Mouse (Mus musculus): ENCODE data around the gene Inpp4a. TPM values are rescaled to one million over a fixed set of nuclear protein-coding genes. Genes with fewer than 3 reads are reported as not detected.

Gene Inpp4a
- polyA plus RNA-seq, 1 experiment: 4.9 TPM

DNA sequence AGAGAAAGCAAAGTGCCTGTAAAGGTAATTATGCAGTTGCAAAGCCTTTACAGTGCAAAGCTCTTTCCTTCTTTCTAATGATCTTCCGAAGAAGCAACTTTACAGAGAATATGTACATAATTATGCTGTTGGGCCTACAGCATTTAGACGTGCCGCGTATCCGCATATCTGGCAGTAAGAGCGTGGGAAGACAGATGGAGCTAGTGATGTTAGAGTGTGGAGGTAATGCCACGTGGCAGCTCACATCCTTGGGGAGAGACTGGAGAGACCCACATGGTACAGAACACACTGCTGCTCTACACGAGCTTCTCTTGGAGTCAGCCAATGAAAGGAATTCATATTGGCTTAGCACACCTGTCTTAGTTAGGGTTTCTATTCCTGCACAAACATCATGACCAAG, 39.5 kb downstream of the Inpp4a start:
- H3ac ChIP-seq (ENCODE audit: control insufficient read depth, insufficient read length): no peak overlapping the region
- no peak overlapping the region for H3K4me2 ChIP-seq (ENCODE audit: low read depth)
- TF ChIP-seq REST (IDR thresholded peaks at IDR 0.05; ENCODE audit: insufficient read depth, insufficient read length): no peak
- TF ChIP-seq TCF3 (IDR thresholded peaks at IDR 0.05; ENCODE audit: insufficient read length, low read depth): no peak
- no peak for TF ChIP-seq MYOG (IDR thresholded peaks at IDR 0.05; ENCODE audit: control insufficient read depth in 1 of 3, insufficient read depth in 1 of 3, insufficient read length in 2 of 3, low read depth in 2 of 3)
- H3K36me3 ChIP-seq (ENCODE audit: control insufficient read depth, insufficient read depth): no peaks in the 10 kb centered on the region
- H3K79me2 ChIP-seq (ENCODE audit: control insufficient read depth, insufficient read depth): no peaks in the 10 kb centered on the region
- H3K4me3 ChIP-seq: no peak overlapping the region
- H3K27me3 ChIP-seq (ENCODE audit: control insufficient read depth, insufficient read depth, insufficient read length): no peaks in the 10 kb centered on the region

DNA sequence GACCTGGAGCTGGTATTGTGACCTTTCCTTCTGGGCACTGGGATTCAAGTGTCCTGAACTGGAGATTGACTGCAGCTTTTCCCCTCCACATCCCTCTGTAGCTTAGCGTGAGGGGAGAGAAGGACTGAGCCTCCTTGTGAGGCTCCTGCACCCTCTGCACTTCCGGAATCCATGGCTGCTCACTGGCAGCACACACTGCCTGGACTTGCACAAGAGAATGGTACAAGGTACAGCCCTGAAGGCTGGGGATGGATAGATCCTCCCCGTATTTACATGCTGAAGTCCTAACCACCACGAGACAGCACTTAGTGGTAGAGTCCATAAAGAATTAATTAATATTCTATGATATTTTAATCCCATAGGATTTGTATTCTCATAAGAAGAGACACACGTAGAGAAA, 41.7 kb downstream of the Inpp4a start:
- Histone ChIP-seq H3K36me3 (ENCODE audit: control insufficient read depth, insufficient read depth) (no peaks in the 10 kb centered on the region), H3K79me2 (ENCODE audit: control insufficient read depth, insufficient read depth) (no peaks in the 10 kb centered on the region), H3ac (ENCODE audit: control insufficient read depth, insufficient read length) (no peak overlapping the region), H3K4me3 (no peak overlapping the region), H3K27me3 (ENCODE audit: control insufficient read depth, insufficient read depth, insufficient read length) (no peaks in the 10 kb centered on the region), H3K4me2 (ENCODE audit: low read depth) (no peak overlapping the region)
- no peak for TF ChIP-seq POLR2A (IDR thresholded peaks at IDR 0.05; ENCODE audit: insufficient read length, low read depth)
- no peak for TF ChIP-seq CEBPB (IDR thresholded peaks at IDR 0.05; ENCODE audit: insufficient read depth, poor library complexity, severe bottlenecking)
- no peak for TF ChIP-seq MYOG (IDR thresholded peaks at IDR 0.05; ENCODE audit: control insufficient read depth in 1 of 3, insufficient read depth in 1 of 3, insufficient read length in 2 of 3, low read depth in 2 of 3)
- TF ChIP-seq E2F4 (IDR thresholded peaks at IDR 0.05; ENCODE audit: insufficient read depth): no peak
- TF ChIP-seq MAX (IDR thresholded peaks at IDR 0.05; ENCODE audit: low read depth): no peak
- no peak for TF ChIP-seq TCF3 (IDR thresholded peaks at IDR 0.05; ENCODE audit: insufficient read length, low read depth)
- TF ChIP-seq MYOD1 (IDR thresholded peaks at IDR 0.05; ENCODE audit: control insufficient read depth in 1 of 3, insufficient read length in 2 of 3, low read depth in 2 of 3): no peak
- no peak for TF ChIP-seq USF1 (IDR thresholded peaks at IDR 0.05; ENCODE audit: low read depth)
- TF ChIP-seq REST (IDR thresholded peaks at IDR 0.05; ENCODE audit: insufficient read depth, insufficient read length): no peak
- TF ChIP-seq SRF (IDR thresholded peaks at IDR 0.05; ENCODE audit: control insufficient read depth, insufficient read length, low read depth): no peak
- no peak for TF ChIP-seq POLR2AphosphoS2 (IDR thresholded peaks at IDR 0.05; ENCODE audit: insufficient read length, low read depth)
- TF ChIP-seq TCF12 (IDR thresholded peaks at IDR 0.05; ENCODE audit: insufficient read depth, poor library complexity, severe bottlenecking): no peak

DNA sequence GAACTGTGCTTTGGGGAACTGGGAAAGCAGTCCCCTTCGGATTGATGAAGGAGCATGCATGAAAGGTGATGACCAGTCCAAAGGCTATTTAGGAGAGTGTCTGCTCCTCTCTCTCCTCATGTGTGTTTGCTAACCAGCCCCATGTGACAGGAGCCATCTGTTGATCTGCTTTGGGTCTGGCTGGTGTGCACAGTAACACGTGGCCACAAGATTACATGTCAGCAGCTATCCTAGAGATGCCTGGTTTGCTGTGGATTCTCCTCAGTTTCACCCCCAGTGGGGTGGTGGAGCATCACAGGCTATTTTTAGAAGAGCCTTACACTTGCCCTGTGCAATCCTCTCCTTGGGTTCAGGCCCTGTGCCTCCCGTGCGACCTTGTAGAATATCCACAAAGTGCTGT, 42.2 kb downstream of the Inpp4a start:
- TF ChIP-seq MYOG (IDR thresholded peaks at IDR 0.05; ENCODE audit: control insufficient read depth in 1 of 3, insufficient read depth in 1 of 3, insufficient read length in 2 of 3, low read depth in 2 of 3) (peak in 2 of 3 experiments; percentile 62 to 79), SRF (IDR thresholded peaks at IDR 0.05; ENCODE audit: control insufficient read depth, insufficient read length, low read depth) (no peak), CEBPB (IDR thresholded peaks at IDR 0.05; ENCODE audit: insufficient read depth, poor library complexity, severe bottlenecking) (no peak), POLR2A (IDR thresholded peaks at IDR 0.05; ENCODE audit: insufficient read length, low read depth) (no peak), MYOD1 (IDR thresholded peaks at IDR 0.05; ENCODE audit: control insufficient read depth in 1 of 3, insufficient read length in 2 of 3, low read depth in 2 of 3) (peak in 1 of 3 experiments; percentile 59), REST (IDR thresholded peaks at IDR 0.05; ENCODE audit: insufficient read depth, insufficient read length) (no peak), USF1 (IDR thresholded peaks at IDR 0.05; ENCODE audit: low read depth) (peak; percentile 59)
- no peaks in the 10 kb centered on the region for H3K79me2 ChIP-seq (ENCODE audit: control insufficient read depth, insufficient read depth)
- H3K4me3 ChIP-seq: no peak overlapping the region
- H3K4me2 ChIP-seq (ENCODE audit: low read depth): no peak overlapping the region
- no peaks in the 10 kb centered on the region for H3K36me3 ChIP-seq (ENCODE audit: control insufficient read depth, insufficient read depth)
- H3ac ChIP-seq (ENCODE audit: control insufficient read depth, insufficient read length): no peak overlapping the region
- no peaks in the 10 kb centered on the region for H3K27me3 ChIP-seq (ENCODE audit: control insufficient read depth, insufficient read depth, insufficient read length)

DNA sequence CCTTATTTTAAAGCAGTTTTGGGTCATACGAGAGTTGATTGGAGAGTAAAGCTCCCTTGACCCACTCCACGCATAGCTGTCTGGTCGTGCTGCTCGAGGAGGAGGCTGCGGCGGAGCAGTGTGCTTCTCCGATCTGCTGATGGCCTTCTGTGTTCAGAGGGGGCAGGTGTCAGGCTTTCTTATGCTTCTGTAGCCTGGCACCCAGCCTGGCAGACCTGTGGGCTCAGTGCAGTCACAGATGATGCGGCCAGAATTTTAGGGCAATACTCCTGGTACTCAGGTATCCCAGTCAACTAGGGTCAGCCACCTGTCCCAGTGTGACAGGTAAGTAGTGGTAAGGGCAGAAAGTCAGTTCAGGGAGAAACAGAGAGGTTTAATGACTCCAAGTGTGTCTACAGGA, 42.9 kb downstream of the Inpp4a start:
- H3K79me2 ChIP-seq (ENCODE audit: control insufficient read depth, insufficient read depth): no peaks in the 10 kb centered on the region
- no peaks in the 10 kb centered on the region for H3K36me3 ChIP-seq (ENCODE audit: control insufficient read depth, insufficient read depth)
- H3K27me3 ChIP-seq (ENCODE audit: control insufficient read depth, insufficient read depth, insufficient read length): no peaks in the 10 kb centered on the region
- no peak for TF ChIP-seq POLR2A (IDR thresholded peaks at IDR 0.05; ENCODE audit: insufficient read length, low read depth)
- TF ChIP-seq SRF (IDR thresholded peaks at IDR 0.05; ENCODE audit: control insufficient read depth, insufficient read length, low read depth): no peak
- no peak for TF ChIP-seq TCF12 (IDR thresholded peaks at IDR 0.05; ENCODE audit: insufficient read depth, poor library complexity, severe bottlenecking)
- TF ChIP-seq E2F4 (IDR thresholded peaks at IDR 0.05; ENCODE audit: insufficient read depth): no peak
- no peak for TF ChIP-seq POLR2AphosphoS2 (IDR thresholded peaks at IDR 0.05; ENCODE audit: insufficient read length, low read depth)
- TF ChIP-seq TCF3 (IDR thresholded peaks at IDR 0.05; ENCODE audit: insufficient read length, low read depth): no peak
- no peak for TF ChIP-seq MYOG (IDR thresholded peaks at IDR 0.05; ENCODE audit: control insufficient read depth in 1 of 3, insufficient read depth in 1 of 3, insufficient read length in 2 of 3, low read depth in 2 of 3)
- TF ChIP-seq USF1 (IDR thresholded peaks at IDR 0.05; ENCODE audit: low read depth): no peak
- no peak for TF ChIP-seq REST (IDR thresholded peaks at IDR 0.05; ENCODE audit: insufficient read depth, insufficient read length)
- no peak for TF ChIP-seq MYOD1 (IDR thresholded peaks at IDR 0.05; ENCODE audit: control insufficient read depth in 1 of 3, insufficient read length in 2 of 3, low read depth in 2 of 3)
- TF ChIP-seq MAX (IDR thresholded peaks at IDR 0.05; ENCODE audit: low read depth): no peak
- TF ChIP-seq CEBPB (IDR thresholded peaks at IDR 0.05; ENCODE audit: insufficient read depth, poor library complexity, severe bottlenecking): no peak
- no peak overlapping the region for H3K4me2 ChIP-seq (ENCODE audit: low read depth)
- H3ac ChIP-seq (ENCODE audit: control insufficient read depth, insufficient read length): no peak overlapping the region
- H3K4me3 ChIP-seq: no peak overlapping the region

DNA sequence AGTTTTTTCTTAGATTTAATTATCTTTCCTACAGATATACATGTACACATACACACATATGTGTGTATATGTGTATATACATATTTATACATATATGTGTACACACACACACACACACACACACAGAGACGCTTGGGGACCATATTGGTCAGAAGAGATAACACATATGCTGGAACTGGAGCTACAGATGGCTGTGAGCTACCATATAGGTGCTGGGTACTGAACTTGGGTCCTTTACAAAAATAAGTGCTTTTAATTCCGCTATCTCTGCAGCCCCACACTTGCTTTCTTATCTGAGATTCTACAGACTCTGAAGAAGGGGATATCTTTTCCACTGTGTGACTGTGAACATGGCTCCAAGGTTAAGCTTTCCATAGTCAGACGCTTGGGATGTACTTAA, 43.6 kb downstream of the Inpp4a start:
- no peak for TF ChIP-seq MYOD1 (IDR thresholded peaks at IDR 0.05; ENCODE audit: control insufficient read depth in 1 of 3, insufficient read length in 2 of 3, low read depth in 2 of 3)
- TF ChIP-seq TCF12 (IDR thresholded peaks at IDR 0.05; ENCODE audit: insufficient read depth, poor library complexity, severe bottlenecking): no peak
- no peak for TF ChIP-seq USF1 (IDR thresholded peaks at IDR 0.05; ENCODE audit: low read depth)
- H3K79me2 ChIP-seq (ENCODE audit: control insufficient read depth, insufficient read depth): no peaks in the 10 kb centered on the region
- no peak overlapping the region for H3K4me2 ChIP-seq (ENCODE audit: low read depth)
- no peak overlapping the region for H3K4me3 ChIP-seq
- H3K27me3 ChIP-seq (ENCODE audit: control insufficient read depth, insufficient read depth, insufficient read length): no peaks in the 10 kb centered on the region
- no peaks in the 10 kb centered on the region for H3K36me3 ChIP-seq (ENCODE audit: control insufficient read depth, insufficient read depth)
- H3ac ChIP-seq (ENCODE audit: control insufficient read depth, insufficient read length): no peak overlapping the region

Data from myocyte (in vitro differentiated cells).